Mouse (Mus musculus): ENCODE measurements around the gene Gm20449. TPM values are rescaled to one million over a fixed set of nuclear protein-coding genes. Genes with fewer than 3 reads are reported as not detected.
"Not testable (repeated sequence)": the region's sequence is repeated elsewhere in the genome, so short reads cannot be mapped to it uniquely, and the experiment has no call there.

Gene Gm20449
- 0.10 and 0.13 TPM in 2 replicates for polyA plus RNA-seq (2016; fragmentation: Nextera tagmentation; extraction: Ambion mirVana)

DNA sequence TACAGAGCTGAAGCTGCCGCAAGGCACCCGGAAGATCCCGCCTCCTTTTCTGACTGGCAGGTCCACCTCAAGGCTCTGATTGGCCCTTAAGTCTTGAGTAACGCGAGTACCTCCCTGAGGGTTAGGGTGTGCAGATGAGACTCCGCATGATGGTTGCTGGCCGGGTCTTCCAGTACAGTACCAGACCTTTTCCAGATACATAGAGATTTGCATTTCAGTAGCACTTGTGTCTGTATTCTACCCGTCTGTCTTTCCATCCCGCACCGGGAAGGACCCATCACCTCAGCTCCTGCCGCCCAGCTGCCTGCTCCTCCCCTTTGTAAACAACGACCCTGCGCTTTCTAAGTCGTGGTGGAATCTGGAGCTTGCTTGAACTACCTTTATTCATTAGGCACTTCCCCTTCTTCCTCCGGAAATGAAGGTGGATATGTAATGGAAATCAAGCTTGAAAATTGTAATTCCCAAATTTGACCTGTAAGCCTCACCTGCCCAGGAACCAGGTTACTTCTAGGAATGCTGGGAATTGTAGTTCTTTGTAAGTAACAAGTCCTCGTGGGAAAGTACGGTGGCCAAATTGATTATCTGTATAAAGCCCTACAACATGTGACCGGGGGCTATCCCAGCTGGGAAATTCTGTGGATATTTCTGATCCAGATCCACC is at the start of gene Gm20449, which contains the start of gene AW146154:
Gene Gm20449 (minus strand): TSS at position 29 of the 661 bp plus-strand sequence.
Gene AW146154 (minus strand): TSS at position 502 of the 661 bp plus-strand sequence.
- Histone ChIP-seq H3K9ac (replicated peaks) (peak within 1 kb of the TSS; percentile 57), H3K4me3 (peak within 1 kb of the TSS; percentile 62), H3K4me2 (replicated peaks) (peak within 1 kb of the TSS; percentile 64), H3K36me3 (0 out of 2 replicates have a peak, but pooled peaks cover 3% of the 10 kb centered on the region), H3K4me1 (no peaks in the 10 kb centered on the region), H3K9me3 (peaks cover 18% of the 10 kb centered on the region; the same call in 1 of the 2 replicates), H3K27me3 (no peaks in the 10 kb centered on the region), H3K27ac (replicated peaks) (no peak within 1 kb of the TSS)
- peak; percentile 98 for ATAC-seq (ENCODE audit: low FRiP score, low read depth)
- WGBS: under 1% methylated on average over 18 of the region's 18 CpGs

DNA sequence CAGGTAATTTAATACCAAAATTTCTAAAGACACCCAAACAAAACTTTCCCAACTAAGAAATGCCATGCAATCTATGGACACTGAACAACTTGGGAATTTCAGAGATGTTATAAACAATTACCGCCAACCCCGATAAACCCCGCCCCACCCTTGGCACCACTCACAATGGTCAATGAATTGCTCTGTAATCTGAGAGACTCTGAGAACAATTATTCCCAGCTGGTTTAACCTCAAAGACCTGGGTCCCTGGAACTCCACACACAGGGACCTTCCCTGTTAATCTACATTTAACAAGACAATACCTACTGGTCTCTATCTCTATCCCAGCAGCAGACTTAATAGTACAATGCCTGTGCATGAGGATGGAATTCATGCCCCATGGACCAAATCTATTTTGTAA is 13.5 kb upstream of the Gm20449 start:
- no peaks in the 10 kb centered on the region for H3K36me3 ChIP-seq
- no peak overlapping the region for H3K9ac ChIP-seq (replicated peaks)
- WGBS: 86% methylated on average over 3 of the region's 3 CpGs
- H3K9me3 ChIP-seq: peaks cover 14% of the 10 kb centered on the region
- no peaks in the 10 kb centered on the region for H3K4me1 ChIP-seq
- ATAC-seq (ENCODE audit: low FRiP score, low read depth): no peak
- no peak overlapping the region for H3K27ac ChIP-seq (replicated peaks)
- H3K27me3 ChIP-seq: no peaks in the 10 kb centered on the region
- H3K4me2 ChIP-seq (replicated peaks): no peak overlapping the region
- no peak overlapping the region for H3K4me3 ChIP-seq

DNA sequence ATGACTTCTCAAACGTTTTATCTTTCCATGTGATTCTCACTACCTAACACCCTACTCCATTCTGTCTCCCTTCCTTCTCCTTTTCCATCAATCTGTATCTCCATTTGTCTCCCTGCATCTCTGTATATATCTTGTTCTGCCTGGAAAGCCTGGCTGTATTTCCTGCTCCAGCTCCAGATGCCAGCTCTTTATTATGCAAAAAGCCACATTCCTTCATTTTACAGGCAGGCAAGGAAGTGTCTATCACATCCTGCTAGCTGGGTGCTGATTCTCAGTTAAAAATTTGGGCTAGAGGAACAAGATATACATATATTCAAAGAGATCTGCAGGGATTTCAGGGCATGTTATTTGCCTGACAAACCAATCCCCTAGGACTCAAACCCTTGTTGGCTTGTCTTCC is 13.0 kb upstream of the Gm20449 start:
- H3K36me3 ChIP-seq: no peaks in the 10 kb centered on the region
- no peak for ATAC-seq (ENCODE audit: low FRiP score, low read depth)
- H3K4me1 ChIP-seq: no peaks in the 10 kb centered on the region
- no peaks in the 10 kb centered on the region for H3K27me3 ChIP-seq
- H3K4me2 ChIP-seq (replicated peaks): no peak overlapping the region
- peaks cover 17% of the 10 kb centered on the region for H3K9me3 ChIP-seq
- no peak overlapping the region for H3K4me3 ChIP-seq
- WGBS: 17% methylated on average over 1 of the region's 1 CpGs
- no peak overlapping the region for H3K9ac ChIP-seq (replicated peaks)
- H3K27ac ChIP-seq (replicated peaks): no peak overlapping the region

DNA sequence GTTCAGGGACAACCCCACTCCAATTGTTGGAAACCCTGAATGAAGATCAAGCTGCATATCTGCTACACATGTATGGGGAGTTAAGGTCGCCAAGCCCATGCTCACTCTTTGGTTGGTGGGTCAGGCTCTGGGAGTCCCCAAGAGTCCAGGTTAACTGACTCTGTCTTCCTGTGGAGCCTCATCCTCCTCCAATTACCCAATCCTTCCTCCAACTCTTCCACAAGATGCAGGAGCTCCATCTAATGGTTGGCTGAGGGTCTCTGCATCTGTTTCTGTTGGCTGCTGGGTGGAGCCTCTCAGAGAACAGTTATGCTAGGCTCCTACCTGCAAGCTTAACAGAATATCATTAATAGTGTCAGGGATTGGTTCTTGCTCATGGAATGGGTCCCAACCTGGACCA is 3.2 kb upstream of the Gm20449 start:
- Histone ChIP-seq H3K4me2 (replicated peaks) (no peak overlapping the region), H3K9me3 (peaks cover 5% of the 10 kb centered on the region; the same call in 1 of the 2 replicates), H3K4me1 (no peaks in the 10 kb centered on the region), H3K27me3 (no peaks in the 10 kb centered on the region), H3K4me3 (no peak overlapping the region), H3K36me3 (no peaks in the 10 kb centered on the region), H3K9ac (replicated peaks) (no peak overlapping the region), H3K27ac (replicated peaks) (no peak overlapping the region)
- no peak for ATAC-seq (ENCODE audit: low FRiP score, low read depth)
- WGBS: 58% methylated on average over 1 of the region's 1 CpGs

DNA sequence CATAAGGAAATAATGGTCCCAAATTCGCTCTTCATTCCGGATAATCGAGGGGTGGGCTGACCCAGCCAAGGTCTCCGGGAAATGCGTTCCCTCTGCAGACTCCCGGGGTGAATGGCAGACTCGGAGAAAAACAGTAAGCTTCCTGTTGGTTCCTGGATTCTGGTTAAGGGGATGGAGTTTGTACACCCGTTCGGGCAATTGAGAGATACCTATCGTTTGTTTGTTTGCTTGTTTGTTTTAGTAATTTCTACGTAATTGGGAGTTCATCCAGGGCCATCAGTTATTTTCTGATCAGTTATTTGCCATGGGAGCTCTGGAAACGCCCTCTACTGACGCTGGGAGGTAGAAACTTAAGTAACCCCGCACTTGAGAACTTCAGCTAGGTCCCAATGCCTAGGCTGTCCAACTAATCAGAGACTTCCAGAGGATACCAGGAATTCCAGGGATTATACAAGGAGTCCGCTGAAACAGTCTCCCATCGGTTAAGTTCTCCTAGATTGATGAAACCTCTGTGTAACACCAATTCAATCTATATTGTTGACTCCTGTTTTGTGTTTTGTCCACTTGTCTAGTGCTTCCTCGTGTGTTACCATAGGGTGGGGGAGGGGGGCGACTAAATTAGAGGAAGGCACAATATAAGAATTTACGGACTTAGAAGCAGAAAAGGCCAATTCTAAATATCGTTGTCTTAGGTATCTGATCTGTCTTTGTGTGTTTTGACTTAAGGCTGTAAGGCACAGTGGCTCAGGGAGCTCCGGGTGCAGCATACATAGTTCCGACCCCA is 1.1 kb upstream of the Gm20449 start:
- no peak overlapping the region for H3K9ac ChIP-seq (replicated peaks)
- H3K27me3 ChIP-seq: no peaks in the 10 kb centered on the region
- no peaks in the 10 kb centered on the region for H3K4me1 ChIP-seq
- peak overlapping the region; percentile 64 for H3K4me2 ChIP-seq (replicated peaks)
- 22% methylated on average over 22 of the region's 22 CpGs for WGBS
- no peak overlapping the region for H3K27ac ChIP-seq (replicated peaks)
- H3K9me3 ChIP-seq: peaks cover 10% of the 10 kb centered on the region; the same call in 1 of the 2 replicates
- peak; percentile 10; the same call in 1 of the 2 replicates for ATAC-seq (ENCODE audit: low FRiP score, low read depth)
- no peaks in the 10 kb centered on the region for H3K36me3 ChIP-seq
- peak overlapping the region; percentile 62 for H3K4me3 ChIP-seq

DNA sequence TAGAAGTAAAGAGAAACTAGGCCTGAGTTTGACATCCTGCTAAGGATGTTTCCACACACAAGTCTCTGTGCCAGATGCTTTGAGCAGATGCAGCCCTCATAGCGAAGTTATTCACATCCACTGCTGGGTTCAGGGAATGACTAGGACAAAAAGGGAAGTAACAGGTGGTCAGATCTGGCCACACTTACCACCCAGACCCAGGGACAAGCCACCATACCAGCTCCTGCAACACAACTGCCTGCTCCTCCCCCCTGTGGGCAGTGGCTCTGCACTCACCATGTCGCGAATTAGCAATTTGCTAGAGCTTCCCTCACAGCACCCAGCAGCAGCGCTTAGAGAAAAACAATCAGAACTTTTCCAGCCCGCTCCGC is 214 bp downstream of the Gm20449 start:
- H3K9me3 ChIP-seq: peaks cover 23% of the 10 kb centered on the region
- peak overlapping the region; percentile 64 for H3K4me2 ChIP-seq (replicated peaks)
- H3K4me1 ChIP-seq; H3K36me3 ChIP-seq; H3K27ac ChIP-seq (replicated peaks); ATAC-seq (ENCODE audit: low FRiP score, low read depth); H3K27me3 ChIP-seq: not testable (repeated sequence)
- H3K9ac ChIP-seq (replicated peaks): peak overlapping the region; percentile 57; the same call in 1 of the 2 replicates
- WGBS: 0% methylated on average over 6 of the region's 6 CpGs
- H3K4me3 ChIP-seq: peak overlapping the region; percentile 62

DNA sequence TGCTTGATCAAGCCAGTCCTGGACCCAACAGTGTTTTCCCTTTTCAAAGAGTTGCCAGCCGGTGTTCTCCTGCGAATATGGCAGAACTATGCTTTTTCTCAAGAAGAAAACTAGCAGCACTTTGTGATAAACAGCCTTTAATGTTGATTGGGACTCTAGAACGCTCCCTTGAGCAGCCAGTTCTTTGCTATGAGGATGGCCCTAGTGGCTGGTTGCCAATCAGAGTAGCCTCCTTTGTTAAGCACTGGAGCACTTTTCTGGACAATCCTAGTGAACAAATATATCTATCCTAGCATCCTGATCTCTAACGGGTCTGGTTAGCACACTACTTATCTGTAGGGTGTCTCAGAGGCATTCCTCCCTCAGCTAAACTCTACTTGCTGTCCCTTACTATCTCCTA is 753 bp downstream of the Gm20449 start:
- not testable (repeated sequence) for H3K4me1 ChIP-seq; H3K9ac ChIP-seq (replicated peaks); ATAC-seq (ENCODE audit: low FRiP score, low read depth); H3K27me3 ChIP-seq; H3K36me3 ChIP-seq; H3K27ac ChIP-seq (replicated peaks)
- H3K4me2 ChIP-seq (replicated peaks): peak overlapping the region; percentile 64
- H3K9me3 ChIP-seq: peaks cover 23% of the 10 kb centered on the region
- WGBS: 72% methylated on average over 4 of the region's 4 CpGs
- peak overlapping the region; percentile 62 for H3K4me3 ChIP-seq

DNA sequence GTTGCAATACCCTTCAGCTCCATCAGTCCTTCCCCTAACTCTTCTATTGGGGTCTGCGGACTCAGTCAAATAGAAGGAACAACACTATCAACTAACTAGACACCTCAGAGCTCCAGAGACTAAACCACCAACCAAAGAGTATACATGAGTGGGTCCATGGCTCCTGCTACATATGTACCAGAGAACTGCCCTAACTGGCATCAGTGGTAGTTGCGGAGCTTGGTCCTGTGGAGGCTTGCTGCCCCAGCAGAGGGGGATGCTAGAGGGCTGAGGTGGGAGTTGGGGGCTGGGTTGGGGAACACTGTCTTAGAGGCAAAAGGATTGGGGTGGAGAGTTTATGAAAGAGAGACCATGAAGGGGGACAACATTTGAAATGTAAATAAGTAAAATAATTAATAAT is 1.3 kb downstream of the Gm20449 start:
- 96% methylated on average over 2 of the region's 2 CpGs for WGBS
- ATAC-seq (ENCODE audit: low FRiP score, low read depth): no peak
- Histone ChIP-seq H3K4me1 (no peaks in the 10 kb centered on the region), H3K9ac (replicated peaks) (no peak overlapping the region), H3K27me3 (no peaks in the 10 kb centered on the region), H3K36me3 (0 out of 2 replicates have a peak, but pooled peaks cover 3% of the 10 kb centered on the region), H3K4me2 (replicated peaks) (no peak overlapping the region), H3K9me3 (peaks cover 23% of the 10 kb centered on the region), H3K27ac (replicated peaks) (no peak overlapping the region), H3K4me3 (no peak overlapping the region)

DNA sequence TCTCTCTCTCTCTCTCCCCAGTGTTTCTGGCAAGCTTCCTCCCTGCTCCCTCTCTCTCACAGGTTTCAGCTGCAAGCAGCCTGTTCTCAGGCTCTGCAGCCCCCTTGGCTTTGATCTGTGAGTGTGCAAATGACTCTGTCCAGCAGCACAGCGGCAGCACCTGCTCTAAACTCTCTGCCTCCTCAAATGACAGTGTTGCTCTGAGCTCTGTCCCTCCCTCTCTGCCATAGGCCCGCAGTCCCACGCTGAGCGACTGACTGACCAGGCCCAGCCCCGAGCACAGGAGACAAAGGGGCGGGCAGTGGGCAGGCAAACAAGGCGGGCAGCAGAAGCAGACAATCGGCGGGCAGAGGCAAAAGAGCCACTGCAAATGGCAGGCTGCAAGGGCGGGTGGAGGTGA is 47.4 kb downstream of the Gm20449 start:
- no peaks in the 10 kb centered on the region for H3K27me3 ChIP-seq
- H3K9ac ChIP-seq (replicated peaks): no peak overlapping the region
- H3K4me3 ChIP-seq: no peak overlapping the region
- 16% methylated on average over 10 of the region's 10 CpGs for WGBS
- no peaks in the 10 kb centered on the region for H3K36me3 ChIP-seq
- peaks cover 4% of the 10 kb centered on the region; the same call in 1 of the 2 replicates for H3K9me3 ChIP-seq
- peak overlapping the region; percentile 18; the same call in 1 of the 2 replicates for H3K4me2 ChIP-seq (replicated peaks)
- no peaks in the 10 kb centered on the region for H3K4me1 ChIP-seq
- peak; percentile 38; the same call in 1 of the 2 replicates for ATAC-seq (ENCODE audit: low FRiP score, low read depth)
- H3K27ac ChIP-seq (replicated peaks): no peak overlapping the region

DNA sequence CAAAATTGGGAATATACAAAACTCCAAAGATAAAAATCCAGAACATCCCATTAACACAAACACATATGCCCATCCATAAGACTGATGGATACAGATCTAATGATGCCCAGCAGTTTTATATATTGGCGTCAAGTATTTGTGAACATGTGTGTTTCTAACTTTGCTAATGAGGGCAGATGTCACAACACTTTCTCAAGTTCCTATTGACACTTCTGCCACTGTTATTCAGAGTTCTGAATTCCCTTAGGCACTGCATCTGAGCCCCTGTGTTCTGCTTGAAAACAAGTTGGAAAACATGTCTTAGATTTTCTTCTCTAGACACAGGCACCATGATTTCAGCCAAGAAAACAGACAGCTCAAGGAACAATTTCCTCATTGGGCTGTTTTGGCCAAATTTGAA is 50.6 kb downstream of the Gm20449 start, which contains the start of gene Vmn2r57:
Gene Vmn2r57 (minus strand): TSS at position 101 of the 400 bp plus-strand sequence.
- 76% methylated on average over 1 of the region's 1 CpGs for WGBS
- H3K36me3 ChIP-seq; H3K27me3 ChIP-seq; H3K4me2 ChIP-seq (replicated peaks); H3K9ac ChIP-seq (replicated peaks); H3K27ac ChIP-seq (replicated peaks); H3K4me3 ChIP-seq; H3K9me3 ChIP-seq; H3K4me1 ChIP-seq; ATAC-seq (ENCODE audit: low FRiP score, low read depth): not testable (repeated sequence)

DNA sequence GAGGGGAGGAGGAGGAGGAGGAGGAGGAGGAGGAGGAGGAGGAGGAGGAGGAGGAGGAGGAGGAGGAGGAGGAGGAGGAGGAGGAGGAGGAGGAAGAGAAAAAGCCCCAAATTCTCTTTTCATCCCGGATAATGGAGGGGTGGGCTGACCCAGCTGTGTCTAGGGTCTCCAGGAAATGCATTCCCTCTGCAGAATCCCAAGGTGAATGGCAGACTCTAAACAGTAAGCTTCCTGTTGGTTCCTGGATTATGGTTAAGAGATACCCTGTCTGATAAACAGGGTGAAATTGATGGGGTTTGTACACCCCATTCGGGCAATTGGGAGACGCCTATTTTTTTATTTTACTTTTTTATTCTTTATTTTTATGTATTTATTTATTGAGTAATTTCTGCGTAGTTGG is 105.1 kb downstream of the Gm20449 start:
- peak overlapping the region; percentile 56 for H3K4me2 ChIP-seq (replicated peaks)
- peak overlapping the region; percentile 57 for H3K4me3 ChIP-seq
- 71% methylated on average over 4 of the region's 4 CpGs for WGBS
- ATAC-seq (ENCODE audit: low FRiP score, low read depth): peak; percentile 25; the same call in 1 of the 2 replicates
- no peak overlapping the region for H3K27ac ChIP-seq (replicated peaks)
- no peaks in the 10 kb centered on the region for H3K27me3 ChIP-seq
- H3K4me1 ChIP-seq: no peaks in the 10 kb centered on the region
- H3K9me3 ChIP-seq: no peaks in the 10 kb centered on the region
- no peaks in the 10 kb centered on the region for H3K36me3 ChIP-seq
- H3K9ac ChIP-seq (replicated peaks): no peak overlapping the region

Data from midbrain, embryonic 12.5 days (tissue).